Mouse (Mus musculus): ENCODE data around the gene Chd2. TPM values are rescaled to one million over a fixed set of nuclear protein-coding genes. Genes with fewer than 3 reads are reported as not detected.
A peak's percentile ranks its signal among the peaks of the same experiment; 100 is the strongest.

Chd2 gene
- total and polyA plus RNA-seq, 2 experiments, result 20.1 to 40.0 TPM

GRCm38 (mm10) chr7:73524454-73524952 lies 17.1 kb downstream of the Chd2 start:
- H3K36me3 ChIP-seq (ENCODE audit: control insufficient read depth, insufficient read depth, low read length), result peaks cover 15% of the 10 kb centered on the region
- H3K27ac ChIP-seq (replicated peaks; ENCODE audit: insufficient read depth, low read depth, low read length), result peak overlapping the region; percentile 65
- peaks cover 23% of the 10 kb centered on the region; the same call in 1 of the 2 replicates for H3K79me2 ChIP-seq (ENCODE audit: control insufficient read depth, insufficient read depth, low read length)
- peak overlapping the region; percentile 54; the same call in 1 of the 2 replicates for H3K9ac ChIP-seq (ENCODE audit: low read depth, low read length)
- peaks cover 13% of the 10 kb centered on the region for H3K4me1 ChIP-seq (ENCODE audit: control insufficient read depth, insufficient read depth, low read length)
- no peaks in the 10 kb centered on the region for H3K27me3 ChIP-seq (ENCODE audit: control insufficient read depth, insufficient read depth, low read length)
- 33% methylated on average over 9 of the region's 9 CpGs for WGBS
- peak; percentile 57; the same call in 1 of the 2 replicates for TF ChIP-seq CTCF (IDR thresholded peaks at IDR 0.05; ENCODE audit: low read depth, low read length)
- no peak for TF ChIP-seq POLR2A (IDR thresholded peaks at IDR 0.05; ENCODE audit: extremely low read depth, insufficient read depth, low read length)
- peak; percentile 85 for DNase-seq (ENCODE audit: extremely low read depth, low read depth, low spot score)
- H3K4me3 ChIP-seq (ENCODE audit: insufficient read depth, low read depth, low read length), result no peak overlapping the region

GRCm38 (mm10) chr7:73523608-73524259 lies 17.9 kb downstream of the Chd2 start:
- H3K4me3 ChIP-seq (ENCODE audit: insufficient read depth, low read depth, low read length), result no peak overlapping the region
- H3K27ac ChIP-seq (replicated peaks; ENCODE audit: insufficient read depth, low read depth, low read length), result no peak overlapping the region; the same call in 1 of the 2 replicates
- peaks cover 7% of the 10 kb centered on the region for H3K4me1 ChIP-seq (ENCODE audit: control insufficient read depth, insufficient read depth, low read length)
- TF ChIP-seq POLR2A (IDR thresholded peaks at IDR 0.05; ENCODE audit: extremely low read depth, insufficient read depth, low read length) (no peak), CTCF (IDR thresholded peaks at IDR 0.05; ENCODE audit: low read depth, low read length) (no peak)
- 69% methylated on average over 1 of the region's 1 CpGs for whole genome bisulfite sequencing
- DNase-seq (ENCODE audit: extremely low read depth, low read depth, low spot score), result no peak
- no peak overlapping the region for H3K9ac ChIP-seq (ENCODE audit: low read depth, low read length)
- H3K27me3 ChIP-seq (ENCODE audit: control insufficient read depth, insufficient read depth, low read length), result no peaks in the 10 kb centered on the region
- H3K36me3 ChIP-seq (ENCODE audit: control insufficient read depth, insufficient read depth, low read length), result peaks cover 16% of the 10 kb centered on the region
- H3K79me2 ChIP-seq (ENCODE audit: control insufficient read depth, insufficient read depth, low read length), result peaks cover 17% of the 10 kb centered on the region; the same call in 1 of the 2 replicates

GRCm38 (mm10) chr7:73523183-73523582 lies 18.4 kb downstream of the Chd2 start:
- no peak for DNase-seq (ENCODE audit: extremely low read depth, low read depth, low spot score)
- Histone ChIP-seq H3K4me1 (ENCODE audit: control insufficient read depth, insufficient read depth, low read length) (peaks cover 5% of the 10 kb centered on the region; the same call in 1 of the 2 replicates), H3K27ac (replicated peaks; ENCODE audit: insufficient read depth, low read depth, low read length) (no peak overlapping the region), H3K79me2 (ENCODE audit: control insufficient read depth, insufficient read depth, low read length) (peaks cover 15% of the 10 kb centered on the region; the same call in 1 of the 2 replicates), H3K4me3 (ENCODE audit: insufficient read depth, low read depth, low read length) (no peak overlapping the region), H3K9ac (ENCODE audit: low read depth, low read length) (no peak overlapping the region), H3K36me3 (ENCODE audit: control insufficient read depth, insufficient read depth, low read length) (peaks cover 18% of the 10 kb centered on the region), H3K27me3 (ENCODE audit: control insufficient read depth, insufficient read depth, low read length) (no peaks in the 10 kb centered on the region)
- WGBS, result 49% methylated on average over 6 of the region's 6 CpGs
- TF ChIP-seq CTCF (IDR thresholded peaks at IDR 0.05; ENCODE audit: low read depth, low read length) (no peak), POLR2A (IDR thresholded peaks at IDR 0.05; ENCODE audit: extremely low read depth, insufficient read depth, low read length) (no peak)

- DNase-seq (ENCODE audit: extremely low read depth, low read depth, low spot score), result no peak
- Histone ChIP-seq H3K27me3 (ENCODE audit: control insufficient read depth, insufficient read depth, low read length) (no peaks in the 10 kb centered on the region), H3K79me2 (ENCODE audit: control insufficient read depth, insufficient read depth, low read length) (peaks cover 11% of the 10 kb centered on the region; the same call in 1 of the 2 replicates), H3K27ac (replicated peaks; ENCODE audit: insufficient read depth, low read depth, low read length) (no peak overlapping the region), H3K4me1 (ENCODE audit: control insufficient read depth, insufficient read depth, low read length) (peaks cover 6% of the 10 kb centered on the region; the same call in 1 of the 2 replicates), H3K36me3 (ENCODE audit: control insufficient read depth, insufficient read depth, low read length) (peaks cover 23% of the 10 kb centered on the region), H3K9ac (ENCODE audit: low read depth, low read length) (no peak overlapping the region), H3K4me3 (ENCODE audit: insufficient read depth, low read depth, low read length) (no peak overlapping the region)
- 99% methylated on average over 11 of the region's 11 CpGs for WGBS
- TF ChIP-seq CTCF (IDR thresholded peaks at IDR 0.05; ENCODE audit: low read depth, low read length) (no peak), POLR2A (IDR thresholded peaks at IDR 0.05; ENCODE audit: extremely low read depth, insufficient read depth, low read length) (no peak)
Observed at GRCm38 (mm10) chr7:73521277-73522193, 20.1 kb downstream of the Chd2 start.

GRCm38 (mm10) chr7:73520231-73520630 lies 21.4 kb downstream of the Chd2 start:
- H3K36me3 ChIP-seq (ENCODE audit: control insufficient read depth, insufficient read depth, low read length), result peaks cover 35% of the 10 kb centered on the region
- peaks cover 5% of the 10 kb centered on the region; the same call in 1 of the 2 replicates for H3K4me1 ChIP-seq (ENCODE audit: control insufficient read depth, insufficient read depth, low read length)
- DNase-seq (ENCODE audit: extremely low read depth, low read depth, low spot score), result no peak
- 91% methylated on average over 10 of the region's 10 CpGs for WGBS
- H3K79me2 ChIP-seq (ENCODE audit: control insufficient read depth, insufficient read depth, low read length), result peaks cover 11% of the 10 kb centered on the region; the same call in 1 of the 2 replicates
- TF ChIP-seq POLR2A (IDR thresholded peaks at IDR 0.05; ENCODE audit: extremely low read depth, insufficient read depth, low read length) (no peak), CTCF (IDR thresholded peaks at IDR 0.05; ENCODE audit: low read depth, low read length) (no peak)
- H3K9ac ChIP-seq (ENCODE audit: low read depth, low read length), result no peak overlapping the region
- H3K27me3 ChIP-seq (ENCODE audit: control insufficient read depth, insufficient read depth, low read length), result no peaks in the 10 kb centered on the region
- H3K27ac ChIP-seq (replicated peaks; ENCODE audit: insufficient read depth, low read depth, low read length), result no peak overlapping the region
- no peak overlapping the region for H3K4me3 ChIP-seq (ENCODE audit: insufficient read depth, low read depth, low read length)

Data from liver, adult 2 months (tissue).